Mouse (Mus musculus): ENCODE results near the gene Gm45521.

Gm45521 gene

GRCm38 (mm10) chr14:7957049-7957448 lies at the start of gene Gm45521:
Gene Gm45521, plus strand, starts transcription at chr14:7957288.
- DNase-seq, result no peak

GRCm38 (mm10) chr14:7909472-7909871 lies 47.6 kb upstream of the Gm45521 start:
- no peak for DNase-seq

- DNase-seq, result no peak
Measured at GRCm38 (mm10) chr14:7913842-7914241, 43.2 kb upstream of the Gm45521 start.

- DNase-seq, result no peak
Measured at GRCm38 (mm10) chr14:7914461-7914860, 42.6 kb upstream of the Gm45521 start.

- no peak for DNase-seq
Measured at GRCm38 (mm10) chr14:7918150-7918991, 38.7 kb upstream of the Gm45521 start.

GRCm38 (mm10) chr14:7919309-7919708 lies 37.8 kb upstream of the Gm45521 start:
- no peak for DNase-seq

GRCm38 (mm10) chr14:7919921-7920320 lies 37.2 kb upstream of the Gm45521 start:
- DNase-seq, result no peak

GRCm38 (mm10) chr14:7921459-7921858 lies 35.6 kb upstream of the Gm45521 start:
- DNase-seq, result no peak

GRCm38 (mm10) chr14:7923635-7924034 lies 33.5 kb upstream of the Gm45521 start:
- no peak for DNase-seq

GRCm38 (mm10) chr14:7928362-7928761 lies 28.7 kb upstream of the Gm45521 start:
- no peak for DNase-seq

GRCm38 (mm10) chr14:7929029-7929428 lies 28.1 kb upstream of the Gm45521 start:
- no peak for DNase-seq

GRCm38 (mm10) chr14:7932151-7932550 lies 24.9 kb upstream of the Gm45521 start:
- no peak for DNase-seq

GRCm38 (mm10) chr14:7934166-7934565 lies 22.9 kb upstream of the Gm45521 start:
- DNase-seq, result no peak

GRCm38 (mm10) chr14:7937052-7937630 lies 19.9 kb upstream of the Gm45521 start:
- DNase-seq, result peak in 1 of 2 experiments; percentile 19

- peak in 1 of 2 experiments; percentile 27 for DNase-seq
Measured at GRCm38 (mm10) chr14:7938809-7939784, 18.0 kb upstream of the Gm45521 start.

GRCm38 (mm10) chr14:7941413-7941812 lies 15.7 kb upstream of the Gm45521 start:
- no peak for DNase-seq

GRCm38 (mm10) chr14:7943101-7943800 lies 13.8 kb upstream of the Gm45521 start:
- DNase-seq, result peak; percentile 23 to 35

GRCm38 (mm10) chr14:7943801-7944135 lies 13.3 kb upstream of the Gm45521 start:
- no peak for DNase-seq

- DNase-seq, result no peak
Measured at GRCm38 (mm10) chr14:7944349-7945039, 12.6 kb upstream of the Gm45521 start.

- DNase-seq, result no peak
Measured at GRCm38 (mm10) chr14:7945261-7945660, 11.8 kb upstream of the Gm45521 start.

GRCm38 (mm10) chr14:7951234-7951633 lies 5.9 kb upstream of the Gm45521 start:
- no peak for DNase-seq
